Mouse (Mus musculus) hindbrain, embryonic 15.5 days (tissue): ENCODE results near the gene Cers5. TPM values are rescaled to one million over a fixed set of nuclear protein-coding genes. Genes with fewer than 3 reads are reported as not detected.
A peak's percentile ranks its signal among the peaks of the same experiment; 100 is the strongest.

Experiments
- ATAC-seq: fragments of 200-750 bp; cut with Nextera tagmentation; 2 replicates; pipeline ENCODE4 v1.8.0; 2017; ENCODE audit warnings: low read depth, moderate number of reproducible peaks, moderate TSS enrichment; ENCODE audit not compliant: low FRiP score
- H3K27ac ChIP-seq: fragments of 300-500 bp; sonication (generic); replicated peaks from 2 replicates; pipeline ENCODE4 v1.5.1; 2015; ENCODE audit warnings: mild to moderate bottlenecking, inconsistent platforms
- H3K27me3 ChIP-seq: fragments of 300-500 bp; sonication (generic); 2 replicates; pipeline ENCODE4 v1.6.1; 2015; ENCODE audit warnings: control low read depth, inconsistent platforms
- H3K36me3 ChIP-seq: fragments of 300-500 bp; sonication (generic); 2 replicates; pipeline ENCODE4 v1.6.1; 2015; ENCODE audit warnings: control low read depth, inconsistent platforms
- H3K4me1 ChIP-seq: fragments of 300-500 bp; sonication (generic); replicated peaks from 2 replicates; pipeline ENCODE4 v1.6.1; 2015; ENCODE audit warnings: control low read depth, inconsistent platforms
- H3K4me2 ChIP-seq: fragments of 300-500 bp; sonication (generic); 2 replicates; pipeline ENCODE4 v1.6.1; 2015; ENCODE audit warnings: moderate library complexity, mild to moderate bottlenecking, inconsistent platforms
- H3K4me3 ChIP-seq: fragments of 300-500 bp; sonication (generic); 2 replicates; pipeline ENCODE4 v1.5.1; 2015; ENCODE audit warnings: mild to moderate bottlenecking, inconsistent platforms
- H3K9ac ChIP-seq: fragments of 300-500 bp; sonication (generic); 2 replicates; pipeline ENCODE4 v1.6.1; 2015; ENCODE audit warnings: inconsistent platforms
- H3K9me3 ChIP-seq: fragments of 300-500 bp; sonication (generic); 2 replicates; pipeline ENCODE4 v1.6.1; 2016; ENCODE audit warnings: control low read depth, inconsistent platforms
- WGBS: fragments of 180-500 bp; shearing (Covaris S2); methylation state at CpG from one replicate; pipeline ENCODE4 v1.1.7; 2015; 5-methylcytosine and 5-hydroxymethylcytosine counted together
- polyA plus RNA-seq: library from polyadenylated mRNA; unstranded; fragments of >200 nt; fragmentation: Nextera tagmentation; extraction: Ambion mirVana; gene quantifications from 2 replicates; pipeline ENCODE4 v1.2.1, GENCODE M21; 2015

Gene Cers5
- polyA plus RNA-seq, 1 experiment from 2014 or later: 89.9 TPM

DNA sequence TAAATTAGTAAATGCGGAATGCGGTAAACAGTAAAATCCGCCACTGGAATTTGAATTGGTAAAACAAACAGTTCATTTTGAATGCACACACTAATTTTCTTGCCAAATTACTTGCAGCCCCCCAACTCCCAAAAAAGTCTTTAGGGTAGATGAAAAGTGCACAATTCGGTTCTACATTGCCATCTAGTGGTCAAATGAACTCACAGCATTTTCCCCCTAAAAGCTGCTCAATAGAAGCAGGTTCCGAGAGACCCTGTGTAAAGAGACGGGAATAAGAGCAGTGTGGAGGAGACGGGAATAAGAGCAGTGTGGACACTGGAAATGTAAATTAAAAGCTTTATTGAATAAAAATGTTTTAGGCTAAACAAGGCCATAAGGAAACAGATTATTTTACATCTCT lies 5.5 kb upstream of the Cers5 start:
- 25% methylated on average over 7 of the region's 7 CpGs for WGBS
- no peak for ATAC-seq

GRCm38 (mm10) chr15:99772925-99773324 lies 240 bp upstream of the Cers5 start:
- H3K4me2 ChIP-seq: peak overlapping the region; percentile 63
- WGBS: 23% methylated on average over 3 of the region's 3 CpGs
- no peaks in the 10 kb centered on the region for H3K36me3 ChIP-seq
- no peaks in the 10 kb centered on the region for H3K9me3 ChIP-seq
- peaks cover 19% of the 10 kb centered on the region for H3K4me1 ChIP-seq
- no peak for ATAC-seq
- H3K9ac ChIP-seq: no peak overlapping the region
- no peak overlapping the region for H3K4me3 ChIP-seq
- no peaks in the 10 kb centered on the region for H3K27me3 ChIP-seq
- H3K27ac ChIP-seq: 0 out of 2 replicates have a peak overlapping the region, but pooled peaks have one; percentile 53

More for the DNA sequence above, 5.5 kb upstream of the Cers5 start:
- H3K4me2 ChIP-seq: no peak overlapping the region
- no peak overlapping the region for H3K27ac ChIP-seq
- no peaks in the 10 kb centered on the region for H3K27me3 ChIP-seq
- H3K36me3 ChIP-seq: peaks cover 24% of the 10 kb centered on the region; the same call in 1 of the 2 replicates
- H3K9me3 ChIP-seq: no peaks in the 10 kb centered on the region
- no peaks in the 10 kb centered on the region for H3K4me1 ChIP-seq
- H3K9ac ChIP-seq: no peak overlapping the region
- no peak overlapping the region for H3K4me3 ChIP-seq

- Histone ChIP-seq H3K27me3 (no peaks in the 10 kb centered on the region), H3K4me2 (peak overlapping the region; percentile 63), H3K4me3 (peak overlapping the region; percentile 94), H3K4me1 (peaks cover 19% of the 10 kb centered on the region), H3K36me3 (no peaks in the 10 kb centered on the region), H3K9me3 (no peaks in the 10 kb centered on the region), H3K27ac (peak overlapping the region; percentile 97), H3K9ac (peak overlapping the region; percentile 86)
- WGBS: 0% methylated on average over 37 of the region's 41 CpGs
- peak; percentile 94 for ATAC-seq
These were observed 306 bp downstream of the Cers5 start for GRCm38 (mm10) chr15:99772277-99772880.

- H3K9ac ChIP-seq: peak overlapping the region; percentile 86
- ATAC-seq: peak; percentile 86
- WGBS: under 1% methylated on average over 54 of the region's 59 CpGs
- peak overlapping the region; percentile 63 for H3K4me2 ChIP-seq
- peak overlapping the region; percentile 94 for H3K4me3 ChIP-seq
- H3K9me3 ChIP-seq: no peaks in the 10 kb centered on the region
- no peaks in the 10 kb centered on the region for H3K36me3 ChIP-seq
- H3K27ac ChIP-seq: peak overlapping the region; percentile 97
- H3K27me3 ChIP-seq: no peaks in the 10 kb centered on the region
- peaks cover 19% of the 10 kb centered on the region for H3K4me1 ChIP-seq
These were observed 946 bp downstream of the Cers5 start for GRCm38 (mm10) chr15:99771601-99772276.

GRCm38 (mm10) chr15:99771004-99771500 lies 1.6 kb downstream of the Cers5 start:
- peak overlapping the region; percentile 86 for H3K9ac ChIP-seq
- H3K4me1 ChIP-seq: peaks cover 19% of the 10 kb centered on the region
- H3K36me3 ChIP-seq: no peaks in the 10 kb centered on the region
- no peaks in the 10 kb centered on the region for H3K9me3 ChIP-seq
- H3K4me2 ChIP-seq: peak overlapping the region; percentile 63
- WGBS: 34% methylated on average over 5 of the region's 5 CpGs
- H3K27me3 ChIP-seq: no peaks in the 10 kb centered on the region
- peak overlapping the region; percentile 97 for H3K27ac ChIP-seq
- peak overlapping the region; percentile 94 for H3K4me3 ChIP-seq
- ATAC-seq: no peak

DNA sequence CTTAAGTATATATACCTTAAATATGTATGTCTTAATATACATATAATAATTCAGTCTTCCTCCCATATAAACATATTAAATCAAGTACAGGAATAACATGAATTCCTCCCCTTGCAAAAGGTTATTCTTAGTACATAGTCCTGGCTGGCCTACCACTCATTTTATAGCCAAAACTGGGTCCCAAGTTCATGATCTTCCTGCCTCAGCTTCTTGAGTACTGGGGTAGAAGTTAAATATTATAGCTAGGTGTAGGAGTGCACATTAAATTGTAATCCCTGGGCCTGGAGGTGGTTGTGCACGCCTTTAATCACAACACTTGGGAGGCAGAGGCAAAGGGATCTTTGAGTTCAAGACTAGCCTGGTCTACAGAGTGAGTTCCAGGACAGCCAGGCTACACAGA lies 3.9 kb downstream of the Cers5 start:
- Histone ChIP-seq H3K4me3 (no peak overlapping the region), H3K36me3 (peaks cover 5% of the 10 kb centered on the region), H3K27ac (no peak overlapping the region), H3K9ac (no peak overlapping the region), H3K4me1 (peaks cover 19% of the 10 kb centered on the region), H3K9me3 (no peaks in the 10 kb centered on the region), H3K4me2 (no peak overlapping the region), H3K27me3 (no peaks in the 10 kb centered on the region)
- 100% methylated on average over 1 of the region's 1 CpGs for WGBS
- no peak for ATAC-seq

- Histone ChIP-seq H3K4me2 (no peak overlapping the region), H3K4me3 (no peak overlapping the region), H3K4me1 (peaks cover 16% of the 10 kb centered on the region), H3K9me3 (no peaks in the 10 kb centered on the region), H3K27me3 (no peaks in the 10 kb centered on the region), H3K36me3 (peaks cover 5% of the 10 kb centered on the region), H3K27ac (no peak overlapping the region), H3K9ac (no peak overlapping the region)
- ATAC-seq: no peak
- WGBS: 79% methylated on average over 4 of the region's 4 CpGs
These were observed 5.2 kb downstream of the Cers5 start for GRCm38 (mm10) chr15:99767467-99767866.

DNA sequence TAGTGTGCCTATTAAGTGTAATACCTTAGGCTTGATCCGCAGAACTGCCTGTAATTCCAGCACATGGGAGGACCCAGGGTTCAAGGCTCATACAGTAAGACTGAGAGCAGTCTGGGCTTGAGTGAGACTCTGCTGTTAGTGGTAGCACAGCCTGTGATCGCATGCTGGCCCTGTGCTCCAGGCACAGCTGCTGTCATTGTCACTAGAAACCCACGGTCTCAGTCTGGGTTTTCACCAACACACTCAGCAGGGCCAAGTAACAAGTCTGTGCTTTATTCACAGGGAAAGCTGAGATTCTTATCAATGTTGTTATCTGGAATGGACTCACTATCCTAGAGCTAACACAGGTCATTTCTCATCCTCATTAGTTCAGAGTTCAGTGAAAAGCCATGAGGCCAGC lies 18.5 kb downstream of the Cers5 start:
- H3K4me1 ChIP-seq: 0 out of 2 replicates have a peak, but pooled peaks cover 6% of the 10 kb centered on the region
- no peak overlapping the region for H3K27ac ChIP-seq
- no peak for ATAC-seq
- no peak overlapping the region for H3K4me2 ChIP-seq
- H3K9ac ChIP-seq: no peak overlapping the region
- 0 out of 2 replicates have a peak, but pooled peaks cover 2% of the 10 kb centered on the region for H3K36me3 ChIP-seq
- no peaks in the 10 kb centered on the region for H3K9me3 ChIP-seq
- no peak overlapping the region for H3K4me3 ChIP-seq
- WGBS: 75% methylated on average over 3 of the region's 3 CpGs
- H3K27me3 ChIP-seq: no peaks in the 10 kb centered on the region

- Histone ChIP-seq H3K9ac (no peak overlapping the region), H3K9me3 (no peaks in the 10 kb centered on the region), H3K27me3 (no peaks in the 10 kb centered on the region), H3K27ac (no peak overlapping the region), H3K4me1 (no peaks in the 10 kb centered on the region), H3K4me2 (no peak overlapping the region), H3K4me3 (no peak overlapping the region), H3K36me3 (peaks cover 69% of the 10 kb centered on the region)
- 93% methylated on average over 4 of the region's 4 CpGs for WGBS
- no peak for ATAC-seq
These were observed 32.5 kb downstream of the Cers5 start for GRCm38 (mm10) chr15:99740229-99740628.

- 94% methylated on average over 11 of the region's 11 CpGs for WGBS
These were observed 36.0 kb downstream of the Cers5 start for GRCm38 (mm10) chr15:99736675-99737074.

GRCm38 (mm10) chr15:99735631-99736030 lies 37.1 kb downstream of the Cers5 start:
- H3K4me3 ChIP-seq: no peak overlapping the region
- no peaks in the 10 kb centered on the region for H3K4me1 ChIP-seq
- no peak for ATAC-seq
- peaks cover 67% of the 10 kb centered on the region for H3K36me3 ChIP-seq
- WGBS: 98% methylated on average over 2 of the region's 2 CpGs
- no peak overlapping the region for H3K9ac ChIP-seq
- H3K9me3 ChIP-seq: no peaks in the 10 kb centered on the region
- H3K27me3 ChIP-seq: no peaks in the 10 kb centered on the region
- H3K27ac ChIP-seq: no peak overlapping the region
- no peak overlapping the region for H3K4me2 ChIP-seq

More at GRCm38 (mm10) chr15:99736675-99737074, 36.0 kb downstream of the Cers5 start:
- Histone ChIP-seq H3K4me3 (no peak overlapping the region), H3K36me3 (peaks cover 67% of the 10 kb centered on the region), H3K4me2 (no peak overlapping the region), H3K4me1 (no peaks in the 10 kb centered on the region), H3K9me3 (no peaks in the 10 kb centered on the region), H3K27ac (no peak overlapping the region), H3K9ac (no peak overlapping the region), H3K27me3 (no peaks in the 10 kb centered on the region)
- ATAC-seq: no peak

GRCm38 (mm10) chr15:99733186-99733585 lies 39.5 kb downstream of the Cers5 start:
- no peak overlapping the region for H3K4me2 ChIP-seq
- WGBS: 96% methylated on average over 5 of the region's 5 CpGs
- ATAC-seq: no peak
- H3K9me3 ChIP-seq: no peaks in the 10 kb centered on the region
- no peak overlapping the region for H3K27ac ChIP-seq
- no peak overlapping the region for H3K9ac ChIP-seq
- H3K4me3 ChIP-seq: no peak overlapping the region
- H3K4me1 ChIP-seq: no peaks in the 10 kb centered on the region
- peaks cover 56% of the 10 kb centered on the region for H3K36me3 ChIP-seq
- no peaks in the 10 kb centered on the region for H3K27me3 ChIP-seq
